Mouse (Mus musculus) frontal cortex, postnatal 25 days (tissue): ENCODE data around the gene Selenom.

Experiments
- DNase-seq, 2 experiments: peaks; one replicate each; pipeline ENCODE4 v3.0.0; 2022; ENCODE audit warnings: low spot score in 2 of 2

Gene Selenom

GRCm38 (mm10) chr11:3513291-3513690 is 1.2 kb upstream of the Selenom start:
- DNase-seq = no peak

- DNase-seq = no peak
These were observed 732 bp downstream of the Selenom start for GRCm38 (mm10) chr11:3515216-3515615.

DNA sequence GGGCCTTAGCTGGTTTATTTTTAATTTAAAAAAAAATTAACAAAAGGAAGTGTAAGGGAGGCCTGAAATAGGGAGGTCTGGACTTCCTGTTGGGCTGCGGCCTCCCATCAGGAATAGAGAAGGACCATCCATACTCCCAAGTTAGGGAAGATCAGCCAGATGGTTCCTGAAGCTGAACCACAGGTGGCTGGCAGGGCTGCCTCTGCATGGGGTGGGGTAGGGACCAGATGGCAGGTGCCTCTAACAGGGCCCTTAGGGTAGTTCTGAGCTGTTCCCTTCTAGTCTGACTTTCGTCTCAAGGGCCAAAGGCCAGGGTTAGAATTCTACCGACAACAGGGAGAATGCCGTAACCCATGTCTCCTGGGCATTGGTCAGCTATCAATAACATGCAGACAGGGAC is 1.2 kb downstream of the Selenom start:
- DNase-seq = no peak

- no peak for DNase-seq
These were observed 1.6 kb downstream of the Selenom start for GRCm38 (mm10) chr11:3516121-3516520.

- no peak for DNase-seq
These were observed 2.7 kb downstream of the Selenom start for GRCm38 (mm10) chr11:3516859-3517845.

- DNase-seq = no peak
These were observed 3.6 kb downstream of the Selenom start for GRCm38 (mm10) chr11:3517846-3518732.

DNA sequence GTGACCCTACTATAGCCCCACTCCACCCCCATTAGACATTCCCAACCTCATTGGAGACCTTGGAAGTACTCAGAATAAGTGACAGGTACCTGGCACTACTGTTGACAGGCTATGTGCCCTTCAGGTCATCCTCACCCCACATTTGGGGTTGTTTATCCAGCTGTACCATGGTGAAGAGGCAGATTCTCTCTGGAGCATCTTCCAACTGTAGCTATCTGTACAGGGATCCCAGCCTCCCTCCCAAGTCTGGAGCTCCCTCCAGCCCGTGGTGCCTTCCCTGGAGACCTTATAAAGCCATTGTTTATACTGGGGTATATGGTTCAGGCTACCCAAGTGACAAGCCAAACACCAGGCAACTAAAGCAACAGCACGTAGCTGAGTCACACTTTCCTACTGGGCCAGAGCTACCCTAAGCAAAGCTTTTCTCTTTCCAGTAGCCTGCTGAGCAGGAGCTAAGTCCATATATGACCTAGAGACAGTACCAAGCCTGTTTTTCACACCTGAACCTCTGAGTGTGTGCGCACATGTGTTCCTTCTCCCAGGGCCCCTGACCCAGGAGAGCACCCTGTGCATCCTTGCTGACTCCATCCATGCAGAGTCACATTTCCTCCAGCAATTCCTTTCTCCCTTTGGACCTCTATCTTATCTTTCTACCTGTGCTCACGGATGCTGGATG is 4.7 kb downstream of the Selenom start:
- DNase-seq = no peak

DNA sequence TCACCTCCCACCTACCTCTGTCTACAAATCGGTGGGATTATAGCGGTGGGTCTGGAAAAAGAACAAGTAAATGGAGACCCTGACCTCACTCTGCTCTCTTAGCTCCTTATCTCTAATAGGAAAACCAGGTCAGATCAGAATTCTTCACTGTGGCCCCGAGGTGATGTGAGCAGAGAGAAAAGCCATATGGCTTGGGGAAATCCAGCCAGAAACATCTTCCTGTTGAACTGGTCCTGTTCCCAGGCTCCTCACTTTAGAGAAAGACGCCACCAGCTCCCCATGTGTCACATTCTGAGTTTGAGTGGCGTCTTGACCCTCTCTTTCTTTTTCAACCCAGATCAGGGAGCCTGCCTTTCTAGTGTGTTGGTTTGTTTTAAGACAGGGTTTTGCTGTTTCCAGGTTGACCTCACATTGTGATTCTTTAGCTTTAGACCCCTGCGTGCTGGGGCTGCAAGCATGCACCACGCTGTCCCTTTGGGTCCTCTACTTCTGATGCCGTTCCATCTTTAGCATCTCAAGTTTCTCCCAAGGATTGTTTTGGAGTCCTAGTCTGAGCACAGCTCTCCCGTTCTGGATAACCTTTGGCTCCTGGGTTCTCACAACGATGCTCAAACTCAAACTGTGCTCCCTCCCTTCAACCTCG is 5.4 kb downstream of the Selenom start:
- DNase-seq = no peak

- DNase-seq = no peak
These were observed 6.4 kb downstream of the Selenom start for GRCm38 (mm10) chr11:3520919-3521318.

DNA sequence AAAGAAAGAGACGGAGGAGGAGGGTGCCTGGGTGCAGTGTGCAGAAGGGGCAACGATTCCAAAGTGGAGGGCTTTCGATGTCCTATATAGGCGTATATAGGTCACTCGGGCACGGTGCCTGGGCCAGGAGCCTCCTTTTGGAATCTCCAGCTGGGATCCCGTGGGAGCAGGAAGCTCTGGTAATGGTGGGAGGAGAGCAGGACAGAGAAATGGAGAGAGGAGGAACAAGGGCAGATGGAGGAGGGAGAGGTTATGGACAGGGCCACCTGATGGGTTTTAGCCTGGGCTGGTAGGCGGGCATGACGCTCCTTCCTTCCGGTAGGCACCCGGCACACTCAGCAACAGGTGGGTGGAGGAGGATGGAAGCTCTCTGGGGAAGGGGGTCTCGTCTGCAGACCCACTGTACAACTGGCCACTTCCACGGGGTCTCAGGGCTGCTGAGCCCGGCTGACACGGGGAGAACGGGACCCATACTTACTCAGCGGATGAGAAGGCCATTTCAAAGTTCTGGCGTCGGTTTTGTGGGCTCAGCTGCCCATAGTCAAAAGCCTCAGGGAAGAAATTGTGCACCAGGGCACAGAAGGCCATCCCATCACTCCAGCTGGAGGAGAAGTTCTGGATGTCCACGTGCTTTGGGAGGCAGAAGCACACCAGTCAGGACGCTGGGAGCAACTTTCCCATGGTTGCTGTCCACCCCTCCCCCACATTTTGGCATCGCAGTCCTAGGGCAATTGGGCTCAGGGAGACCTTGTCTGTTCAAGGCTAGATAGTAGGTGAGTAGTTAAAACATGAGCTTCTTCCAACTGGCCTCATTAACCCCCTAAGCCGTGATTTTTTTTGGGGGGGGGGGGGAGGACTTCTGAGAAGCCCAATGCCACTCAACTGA is 7.1 kb downstream of the Selenom start:
- DNase-seq = no peak

DNA sequence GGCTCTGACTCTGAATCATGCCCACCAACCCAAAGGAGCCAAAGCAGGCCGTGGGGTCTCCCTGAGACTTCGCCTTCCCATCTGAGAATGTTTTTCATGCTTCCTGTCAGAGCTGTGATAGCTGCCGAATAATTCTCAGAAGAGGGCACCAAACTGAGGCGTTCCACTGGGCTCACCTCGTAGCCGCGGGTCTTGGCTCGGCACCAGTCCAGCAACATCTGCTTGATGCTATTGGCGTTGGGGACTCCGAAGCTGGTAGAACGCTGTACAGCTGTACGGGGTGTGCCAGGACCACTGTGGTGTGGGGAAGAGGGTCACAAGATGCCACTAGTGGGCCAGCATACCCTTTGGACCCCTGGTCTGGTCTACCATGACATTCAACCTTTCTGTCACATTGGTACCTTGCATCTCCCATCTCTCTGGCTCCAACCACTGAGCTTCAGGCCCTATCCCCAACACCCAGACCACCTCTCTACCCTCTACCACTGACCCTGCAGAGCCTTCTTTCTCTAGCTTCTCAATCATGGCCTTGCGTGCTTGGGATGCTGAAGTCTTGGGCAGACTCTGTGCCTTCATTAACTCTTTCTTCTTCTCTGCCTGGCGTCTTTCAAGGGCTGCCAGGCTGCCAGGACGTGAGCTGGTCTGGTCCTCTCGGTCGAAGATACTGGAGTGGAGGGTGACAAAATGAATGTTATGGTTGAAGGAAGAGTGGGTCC is 8.0 kb downstream of the Selenom start:
- no peak for DNase-seq

- DNase-seq = no peak
These were observed 9.5 kb downstream of the Selenom start for GRCm38 (mm10) chr11:3523840-3524582.

- no peak for DNase-seq
These were observed 11.1 kb downstream of the Selenom start for GRCm38 (mm10) chr11:3525560-3525959.

GRCm38 (mm10) chr11:3526207-3526606 is 11.7 kb downstream of the Selenom start:
- DNase-seq = no peak

DNA sequence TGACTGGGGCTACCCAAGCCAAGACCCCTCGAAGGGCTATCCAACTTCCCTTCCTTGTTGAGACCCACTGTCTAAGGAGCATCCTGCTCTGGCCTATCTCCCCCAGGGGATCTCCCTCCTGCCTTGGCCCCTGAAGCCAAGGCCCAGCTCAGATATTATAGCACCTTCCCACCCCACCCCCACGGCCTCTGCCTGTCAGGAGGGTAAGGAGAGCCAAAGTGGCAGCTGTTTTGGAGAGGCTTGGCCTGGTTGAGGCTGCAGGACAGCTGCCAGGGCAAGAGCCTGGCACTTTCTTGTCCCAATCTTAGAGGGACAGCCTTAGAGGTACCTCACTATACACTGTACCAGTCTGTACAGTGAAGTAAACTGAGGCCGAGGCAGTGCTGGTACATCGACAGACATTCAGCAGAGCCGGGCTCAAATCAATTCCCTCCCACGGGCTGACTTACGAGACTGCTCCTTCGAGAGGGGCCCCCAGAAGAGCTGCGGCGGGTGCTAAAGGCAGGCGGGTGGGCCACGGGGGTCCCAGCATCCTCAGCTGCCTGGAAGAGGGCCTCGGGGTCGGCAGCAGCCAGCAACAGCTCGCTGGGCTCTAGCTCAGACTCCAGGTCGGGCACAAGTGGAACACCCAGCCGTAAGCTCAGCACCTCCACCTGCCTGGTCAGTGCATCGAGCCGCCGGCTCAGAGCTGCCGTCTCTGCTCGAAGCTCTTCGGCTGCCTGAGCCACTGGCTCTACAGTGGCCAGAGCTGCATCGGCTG is 12.7 kb downstream of the Selenom start:
- no peak for DNase-seq

DNA sequence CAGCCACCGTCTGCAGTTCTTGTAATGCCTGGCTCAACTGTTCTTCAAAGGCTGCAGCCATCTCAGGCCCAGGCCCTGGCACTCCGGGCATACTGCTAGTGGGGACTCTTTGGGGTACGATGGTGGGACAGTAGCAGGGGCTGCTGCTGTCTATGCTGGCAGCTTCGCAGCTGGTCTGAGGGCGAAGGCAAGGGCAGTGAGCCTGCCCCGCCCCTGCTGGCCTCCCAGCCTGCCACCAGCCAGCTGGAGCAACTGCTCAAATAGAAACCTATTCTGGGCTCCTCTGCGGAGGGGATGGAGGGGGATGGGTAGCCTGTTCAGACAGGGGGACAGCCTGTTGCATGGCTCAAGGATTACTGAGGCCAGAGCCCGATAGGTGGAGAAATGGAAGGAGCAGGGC is 13.3 kb downstream of the Selenom start:
- DNase-seq = no peak

- DNase-seq = no peak
These were observed 13.7 kb downstream of the Selenom start for GRCm38 (mm10) chr11:3528208-3528607.
